Mouse (Mus musculus) erythroblast, embryonic 14.5 days (primary cell): Measurements from ENCODE around the gene Slc10a7.

ENCODE experiments used
- GATA1 ChIP-seq: IDR thresholded peaks from 2 replicates; pipeline ENCODE4 v1.6.1; 2012; ENCODE audit warnings: low read length, inconsistent platforms, mixed read lengths
- TAL1 ChIP-seq: IDR thresholded peaks from 3 replicates; pipeline ENCODE4 v1.6.1; 2012; ENCODE audit warnings: low read length, inconsistent platforms, mixed read lengths

DNA sequence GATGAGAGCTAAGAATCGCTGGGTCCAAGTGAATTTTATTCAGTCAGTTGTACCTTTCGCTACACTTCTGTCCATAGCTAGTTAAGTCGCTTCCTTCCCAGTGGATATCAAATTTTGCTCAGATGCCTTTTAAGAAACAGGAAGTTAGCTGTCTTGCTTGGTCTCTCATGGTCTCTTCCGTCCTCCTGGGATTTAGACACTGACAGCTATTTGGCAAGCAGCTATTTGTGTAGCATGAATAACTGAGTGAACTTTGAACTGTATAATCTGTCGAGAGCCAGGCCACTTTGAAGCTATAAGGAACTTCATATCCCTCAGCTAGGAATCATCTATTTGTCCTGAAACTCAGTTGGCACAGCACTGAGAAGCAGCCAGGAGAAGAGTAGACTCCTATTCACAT, 117.5 kb downstream of the Slc10a7 start:
- TF ChIP-seq TAL1: no peak
- no peak for TF ChIP-seq GATA1
